Mouse (Mus musculus) midbrain, embryonic 11.5 days (tissue): ENCODE measurements around the gene Arid2. TPM values are rescaled to one million over a fixed set of nuclear protein-coding genes. Genes with fewer than 3 reads are reported as not detected.
A peak's percentile ranks its signal among the peaks of the same experiment; 100 is the strongest.
"Not testable (repeated sequence)": the region's sequence is repeated elsewhere in the genome, so short reads cannot be mapped to it uniquely, and the experiment has no call there.

Experiments
- ATAC-seq: fragments of 200-750 bp; cut with Nextera tagmentation; 2 replicates; pipeline ENCODE4 v1.8.0; 2017; ENCODE audit warnings: moderate TSS enrichment, moderate library complexity; ENCODE audit not compliant: low FRiP score
- DNase-seq: peaks from one replicate; pipeline ENCODE4 v3.0.0; 2015; ENCODE audit warnings: low spot score; ENCODE audit errors: missing footprints
- H3K27ac ChIP-seq: fragments of 300-500 bp; sonication (generic); 2 replicates; pipeline ENCODE4 v1.5.1; 2014; ENCODE audit warnings: low read depth, low read length
- H3K27me3 ChIP-seq: fragments of 300-500 bp; sonication (generic); 2 replicates; pipeline ENCODE4 v1.6.1; 2014; ENCODE audit warnings: mild to moderate bottlenecking, low read length, moderate library complexity, mixed read lengths; ENCODE audit not compliant: control insufficient read depth, insufficient read depth
- H3K36me3 ChIP-seq: fragments of 300-500 bp; sonication (generic); 2 replicates; pipeline ENCODE4 v1.6.1; 2014; ENCODE audit warnings: mild to moderate bottlenecking, low read length, moderate library complexity, mixed read lengths; ENCODE audit not compliant: control insufficient read depth, insufficient read depth
- H3K4me1 ChIP-seq: fragments of 300-500 bp; sonication (generic); 2 replicates; pipeline ENCODE4 v1.6.1; 2014; ENCODE audit warnings: low read length; ENCODE audit not compliant: control insufficient read depth, insufficient read depth
- H3K4me2 ChIP-seq: fragments of 300-500 bp; sonication (generic); 2 replicates; pipeline ENCODE4 v1.6.1; 2014; ENCODE audit warnings: mild to moderate bottlenecking, moderate library complexity
- H3K4me3 ChIP-seq: fragments of 300-500 bp; sonication (generic); 2 replicates; pipeline ENCODE4 v1.5.1; 2014; ENCODE audit warnings: low read depth, low read length
- H3K9ac ChIP-seq: fragments of 300-500 bp; sonication (generic); 2 replicates; pipeline ENCODE4 v1.6.1; 2014; ENCODE audit warnings: low read length
- H3K9me3 ChIP-seq: fragments of 300-500 bp; sonication (generic); 2 replicates; pipeline ENCODE4 v1.6.1; 2016; ENCODE audit warnings: low read length; ENCODE audit not compliant: control insufficient read depth
- WGBS: fragments of 180-500 bp; shearing (Covaris S2); extraction: QIAGEN DNeasy Blood & Tissue Kit; methylation state at CpG from one replicate; pipeline ENCODE4 v1.1.7; 2014; 5-methylcytosine and 5-hydroxymethylcytosine counted together
- polyA plus RNA-seq: library from polyadenylated mRNA; unstranded; fragments of >200 nt; fragmentation: Nextera tagmentation; extraction: Ambion mirVana; gene quantifications from 2 replicates; pipeline ENCODE4 v1.2.1, GENCODE M21; 2014

The Arid2 gene
- polyA plus RNA-seq, result 34.8 and 35.5 TPM in 2 replicates

DNA sequence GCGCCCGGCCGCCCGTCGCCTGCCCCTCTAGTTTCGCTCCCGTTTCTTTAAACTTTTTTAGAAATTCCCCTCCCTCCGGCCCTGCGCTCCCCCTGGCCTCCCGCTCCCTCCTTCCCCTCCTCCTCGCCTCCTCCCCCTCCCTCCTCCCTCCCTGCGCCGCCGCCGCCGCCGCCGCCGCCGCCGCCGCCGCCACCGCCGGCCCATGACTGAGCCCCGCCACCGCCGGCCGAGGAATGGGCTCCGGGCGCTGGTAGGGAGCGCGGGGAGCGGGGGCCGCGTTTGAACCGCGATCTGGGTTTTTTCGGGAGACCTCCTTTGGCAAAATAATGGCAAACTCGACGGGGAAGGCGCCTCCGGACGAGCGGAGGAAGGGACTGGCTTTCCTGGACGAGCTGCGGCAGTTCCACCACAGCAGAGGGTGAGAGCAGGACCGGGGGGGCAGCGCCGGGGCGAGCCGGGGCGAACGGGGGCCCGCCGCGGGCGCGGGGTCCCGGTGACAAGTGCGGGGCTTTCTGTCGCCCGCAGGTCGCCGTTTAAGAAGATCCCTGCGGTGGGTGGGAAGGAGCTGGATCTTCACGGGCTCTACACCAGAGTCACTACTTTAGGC is at the start of gene Arid2:
TSS of gene Arid2 (plus strand) at position 150 of the 607 bp plus-strand sequence.
- Histone ChIP-seq H3K4me2 (peak within 1 kb of the TSS; percentile 69), H3K27me3 (no peaks in the 10 kb centered on the region), H3K9ac (peak within 1 kb of the TSS; percentile 99), H3K4me3 (peak within 1 kb of the TSS; percentile 97), H3K27ac (peak within 1 kb of the TSS; percentile 99), H3K4me1 (peaks cover 21% of the 10 kb centered on the region), H3K9me3 (no peaks in the 10 kb centered on the region), H3K36me3 (0 out of 2 replicates have a peak, but pooled peaks cover 3% of the 10 kb centered on the region)
- ATAC-seq, result peak; percentile 41
- peak; percentile 97 for DNase-seq
- under 1% methylated on average over 50 of the region's 67 CpGs for WGBS

GRCm38 (mm10) chr15:96238071-96238470 is 49.2 kb upstream of the Arid2 start:
- no peaks in the 10 kb centered on the region for H3K36me3 ChIP-seq
- H3K4me1 ChIP-seq, result no peaks in the 10 kb centered on the region
- no peak for DNase-seq
- no peaks in the 10 kb centered on the region for H3K27me3 ChIP-seq
- no peak overlapping the region for H3K4me2 ChIP-seq
- WGBS, result 83% methylated on average over 4 of the region's 4 CpGs
- H3K9ac ChIP-seq, result no peak overlapping the region
- ATAC-seq, result no peak
- H3K9me3 ChIP-seq, result no peaks in the 10 kb centered on the region
- H3K27ac ChIP-seq, result no peak overlapping the region
- no peak overlapping the region for H3K4me3 ChIP-seq

GRCm38 (mm10) chr15:96244171-96244570 is 43.1 kb upstream of the Arid2 start:
- DNase-seq (no peak), ATAC-seq (no peak)
- Histone ChIP-seq H3K9me3 (no peaks in the 10 kb centered on the region), H3K4me1 (no peaks in the 10 kb centered on the region), H3K36me3 (no peaks in the 10 kb centered on the region), H3K4me2 (no peak overlapping the region), H3K9ac (no peak overlapping the region), H3K4me3 (no peak overlapping the region), H3K27ac (no peak overlapping the region), H3K27me3 (no peaks in the 10 kb centered on the region)
- WGBS, result 85% methylated on average over 6 of the region's 6 CpGs

DNA sequence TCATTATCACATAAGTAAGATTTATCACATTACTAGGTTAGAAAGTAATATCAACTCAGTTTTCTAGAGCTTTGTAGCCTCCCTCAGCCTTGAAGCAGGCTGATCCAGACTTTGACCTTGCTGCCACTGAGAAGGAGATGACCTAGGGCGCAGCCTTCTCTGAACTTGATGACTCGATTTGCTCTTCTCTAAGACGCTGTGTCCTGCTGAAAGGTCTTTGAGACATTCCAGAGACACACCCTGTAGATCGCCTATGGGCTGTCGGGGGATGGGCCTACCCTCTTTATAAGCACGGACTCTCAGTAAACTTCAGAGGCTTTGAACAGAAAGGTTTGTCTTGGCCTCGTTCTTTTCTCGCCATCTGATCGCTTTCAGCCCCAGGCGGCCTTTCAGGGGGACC is 42.6 kb upstream of the Arid2 start:
- H3K4me3 ChIP-seq, result not testable (repeated sequence)

DNA sequence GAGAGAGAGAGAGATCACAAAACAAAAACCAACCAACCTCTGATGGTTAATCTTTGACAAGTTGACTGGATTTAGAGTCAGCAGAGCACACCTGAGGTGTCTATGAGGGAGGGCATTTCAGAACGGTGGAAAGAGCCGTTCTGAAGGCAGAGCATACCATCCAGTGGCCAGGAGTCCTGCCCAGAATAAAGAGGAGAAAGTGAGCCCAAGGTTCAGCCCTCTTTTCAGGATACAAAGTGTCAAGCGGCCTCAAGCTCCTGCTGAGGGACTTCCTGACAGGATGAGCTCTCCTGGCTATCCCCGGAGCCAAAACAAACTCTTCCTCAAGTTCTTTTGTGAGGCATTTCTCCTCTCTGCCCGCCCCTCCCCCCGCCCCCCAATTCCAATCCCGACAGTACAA is 33.5 kb upstream of the Arid2 start:
- WGBS, result 1% methylated on average over 7 of the region's 7 CpGs
- Histone ChIP-seq H3K27me3 (no peaks in the 10 kb centered on the region), H3K4me2 (peak overlapping the region; percentile 44), H3K27ac (no peak overlapping the region), H3K4me1 (no peaks in the 10 kb centered on the region), H3K9me3 (no peaks in the 10 kb centered on the region), H3K9ac (peak overlapping the region; percentile 26; the same call in 1 of the 2 replicates), H3K4me3 (peak overlapping the region; percentile 15), H3K36me3 (no peaks in the 10 kb centered on the region)
- ATAC-seq (no peak), DNase-seq (no peak)

More for the DNA sequence above, 42.6 kb upstream of the Arid2 start:
- 69% methylated on average over 10 of the region's 10 CpGs for WGBS
- not testable (repeated sequence) for H3K4me2 ChIP-seq, H3K27ac ChIP-seq, DNase-seq, ATAC-seq, H3K27me3 ChIP-seq, H3K9ac ChIP-seq, H3K9me3 ChIP-seq, H3K36me3 ChIP-seq, H3K4me1 ChIP-seq

DNA sequence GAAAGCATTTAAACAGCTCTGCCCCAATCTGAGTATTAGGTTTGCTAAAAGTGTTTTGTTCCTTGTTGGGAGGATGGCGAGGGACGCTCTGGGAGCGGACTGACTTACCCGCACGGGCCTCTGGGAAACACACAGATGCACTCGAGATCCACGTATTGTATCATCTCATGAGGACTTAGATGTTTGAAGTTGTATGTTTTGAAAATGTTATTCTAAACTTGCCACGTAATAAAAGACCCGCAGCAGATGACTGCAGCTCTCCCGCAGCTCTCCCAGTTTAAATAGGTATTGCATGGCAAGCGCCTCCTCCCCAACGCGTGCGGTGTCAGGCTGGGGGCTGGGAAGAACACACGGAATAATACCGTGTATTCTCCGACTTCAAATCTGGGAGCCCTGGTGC is 33.0 kb upstream of the Arid2 start:
- whole genome bisulfite sequencing, result 3% methylated on average over 17 of the region's 17 CpGs
- Histone ChIP-seq H3K36me3 (no peaks in the 10 kb centered on the region), H3K4me1 (no peaks in the 10 kb centered on the region), H3K9ac (peak overlapping the region; percentile 26), H3K27ac (no peak overlapping the region), H3K4me2 (peak overlapping the region; percentile 44), H3K9me3 (no peaks in the 10 kb centered on the region), H3K4me3 (peak overlapping the region; percentile 15), H3K27me3 (no peaks in the 10 kb centered on the region)
- DNase-seq (peak; percentile 94), ATAC-seq (peak; percentile 58; the same call in 1 of the 2 replicates)

- Histone ChIP-seq H3K36me3 (no peaks in the 10 kb centered on the region), H3K27me3 (no peaks in the 10 kb centered on the region), H3K9ac (no peak overlapping the region), H3K4me2 (no peak overlapping the region), H3K27ac (no peak overlapping the region), H3K4me3 (no peak overlapping the region), H3K9me3 (peaks cover 14% of the 10 kb centered on the region; the same call in 1 of the 2 replicates), H3K4me1 (no peaks in the 10 kb centered on the region)
- ATAC-seq, result no peak
- no peak for DNase-seq
- 73% methylated on average over 5 of the region's 5 CpGs for WGBS
Observed at GRCm38 (mm10) chr15:96257781-96258180, 29.5 kb upstream of the Arid2 start.

DNA sequence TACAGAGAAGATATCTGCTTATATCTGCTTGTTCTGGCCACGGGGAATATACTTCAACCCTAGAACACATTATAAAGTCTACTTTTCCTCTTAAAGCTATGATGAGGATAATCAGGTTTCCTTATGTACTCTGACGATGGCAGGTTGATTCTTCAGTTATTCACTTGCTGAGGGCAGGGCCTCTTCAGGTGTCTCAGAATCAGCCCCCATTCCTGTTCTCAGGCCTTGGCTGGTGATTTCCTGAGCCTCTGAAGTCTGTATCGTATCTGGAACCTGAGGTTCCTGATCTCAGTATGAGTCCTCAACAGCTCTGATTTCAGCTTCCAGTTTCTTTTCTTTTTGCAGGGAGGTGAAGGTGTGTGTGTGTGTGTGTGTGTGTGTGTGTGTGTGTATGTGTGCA is 22.7 kb upstream of the Arid2 start:
- H3K9me3 ChIP-seq, result peaks cover 14% of the 10 kb centered on the region; the same call in 1 of the 2 replicates
- H3K36me3 ChIP-seq, result peaks cover 18% of the 10 kb centered on the region; the same call in 1 of the 2 replicates

GRCm38 (mm10) chr15:96267933-96268332 is 19.4 kb upstream of the Arid2 start:
- ATAC-seq (no peak), DNase-seq (peak; percentile 45)
- Histone ChIP-seq H3K27me3 (no peaks in the 10 kb centered on the region), H3K4me3 (no peak overlapping the region), H3K9me3 (no peaks in the 10 kb centered on the region; the same call in 1 of the 2 replicates), H3K4me1 (no peaks in the 10 kb centered on the region), H3K27ac (no peak overlapping the region), H3K4me2 (no peak overlapping the region), H3K9ac (no peak overlapping the region), H3K36me3 (peaks cover 18% of the 10 kb centered on the region; the same call in 1 of the 2 replicates)
- 85% methylated on average over 9 of the region's 9 CpGs for WGBS

More for the DNA sequence above, 22.7 kb upstream of the Arid2 start:
- Histone ChIP-seq H3K4me3 (no peak overlapping the region), H3K4me1 (no peaks in the 10 kb centered on the region), H3K27ac (no peak overlapping the region), H3K4me2 (no peak overlapping the region), H3K9ac (no peak overlapping the region), H3K27me3 (no peaks in the 10 kb centered on the region)
- ATAC-seq (no peak), DNase-seq (peak; percentile 64)
- 95% methylated on average over 3 of the region's 3 CpGs for WGBS
